Mouse (Mus musculus) forebrain, embryonic 16.5 days (tissue): ENCODE results near the gene Gid8. TPM values are rescaled to one million over a fixed set of nuclear protein-coding genes. Genes with fewer than 3 reads are reported as not detected.
A peak's percentile ranks its signal among the peaks of the same experiment; 100 is the strongest.

ENCODE experiments used
- ATAC-seq: fragments of 200-750 bp; cut with Nextera tagmentation; 2 replicates; pipeline ENCODE4 v1.8.0; 2017; ENCODE audit warnings: mild to moderate bottlenecking, moderate library complexity
- H3K27ac ChIP-seq: fragments of 300-500 bp; sonication (generic); 2 replicates; pipeline ENCODE4 v1.5.1; 2014; ENCODE audit warnings: low read length, control low read depth
- H3K27me3 ChIP-seq: fragments of 300-500 bp; sonication (generic); replicated peaks from 2 replicates; pipeline ENCODE4 v1.6.1; 2014; ENCODE audit warnings: low read length; ENCODE audit not compliant: control insufficient read depth, insufficient read depth
- H3K36me3 ChIP-seq: fragments of 300-500 bp; sonication (generic); 2 replicates; pipeline ENCODE4 v1.6.1; 2014; ENCODE audit not compliant: control insufficient read depth, insufficient read depth
- H3K4me1 ChIP-seq: fragments of 300-500 bp; sonication (generic); replicated peaks from 2 replicates; pipeline ENCODE4 v1.6.1; 2014; ENCODE audit warnings: low read length; ENCODE audit not compliant: control insufficient read depth, insufficient read depth
- H3K4me2 ChIP-seq: fragments of 300-500 bp; sonication (generic); 2 replicates; pipeline ENCODE4 v1.6.1; 2014; ENCODE audit warnings: mild to moderate bottlenecking, low read length, control low read depth
- H3K4me3 ChIP-seq: fragments of 300-500 bp; sonication (generic); replicated peaks from 2 replicates; pipeline ENCODE4 v1.5.1; 2014; ENCODE audit warnings: mild to moderate bottlenecking, low read length, control low read depth
- H3K9ac ChIP-seq: fragments of 300-500 bp; sonication (generic); replicated peaks from 2 replicates; pipeline ENCODE4 v1.6.1; 2014; ENCODE audit warnings: low read depth, low read length, control low read depth
- H3K9me3 ChIP-seq: fragments of 300-500 bp; sonication (generic); 2 replicates; pipeline ENCODE4 v1.6.1; 2016; ENCODE audit warnings: low read length; ENCODE audit not compliant: control insufficient read depth
- WGBS: fragments of 180-500 bp; shearing (Covaris S2); extraction: QIAGEN DNeasy Blood & Tissue Kit; methylation state at CpG from one replicate; pipeline ENCODE4 v1.1.7; 2014; 5-methylcytosine and 5-hydroxymethylcytosine counted together
- polyA plus RNA-seq: library from polyadenylated mRNA; unstranded; fragments of >200 nt; fragmentation: Nextera tagmentation; extraction: Ambion mirVana; gene quantifications from 2 replicates; pipeline ENCODE4 v1.2.1, GENCODE M21; 2015

Gid8 gene
- polyA plus RNA-seq, 1 experiment from 2014 or later, result 57.2 TPM

GRCm38 (mm10) chr2:180758513-180759263 is 48.8 kb downstream of the Gid8 start:
- Histone ChIP-seq H3K9me3 (no peaks in the 10 kb centered on the region), H3K9ac (no peak overlapping the region), H3K4me3 (no peak overlapping the region), H3K36me3 (no peaks in the 10 kb centered on the region), H3K27me3 (peaks cover 12% of the 10 kb centered on the region), H3K4me2 (no peak overlapping the region; the same call in 1 of the 2 replicates), H3K27ac (no peak overlapping the region), H3K4me1 (no peaks in the 10 kb centered on the region; the same call in 1 of the 2 replicates)
- ATAC-seq, result peak; percentile 62; the same call in 1 of the 2 replicates
- WGBS, result 31% methylated on average over 15 of the region's 15 CpGs

GRCm38 (mm10) chr2:180764986-180765385 is 55.1 kb downstream of the Gid8 start:
- H3K36me3 ChIP-seq, result no peaks in the 10 kb centered on the region
- H3K27me3 ChIP-seq, result 0 out of 2 replicates have a peak, but pooled peaks cover 2% of the 10 kb centered on the region
- no peak overlapping the region for H3K27ac ChIP-seq
- no peak for ATAC-seq
- H3K4me1 ChIP-seq, result no peaks in the 10 kb centered on the region
- H3K4me2 ChIP-seq, result no peak overlapping the region
- H3K9me3 ChIP-seq, result no peaks in the 10 kb centered on the region
- 54% methylated on average over 11 of the region's 11 CpGs for WGBS
- H3K4me3 ChIP-seq, result no peak overlapping the region
- H3K9ac ChIP-seq, result no peak overlapping the region

- no peaks in the 10 kb centered on the region for H3K9me3 ChIP-seq
- no peak for ATAC-seq
- H3K4me2 ChIP-seq, result no peak overlapping the region
- H3K9ac ChIP-seq, result no peak overlapping the region
- H3K4me1 ChIP-seq, result no peaks in the 10 kb centered on the region
- no peak overlapping the region for H3K4me3 ChIP-seq
- peaks cover 7% of the 10 kb centered on the region; the same call in 1 of the 2 replicates for H3K27me3 ChIP-seq
- WGBS, result 84% methylated on average over 7 of the region's 7 CpGs
- H3K27ac ChIP-seq, result no peak overlapping the region
- H3K36me3 ChIP-seq, result no peaks in the 10 kb centered on the region
Measured at GRCm38 (mm10) chr2:180765713-180766112, 55.8 kb downstream of the Gid8 start.

Other genes starting within 250 kb of the Gid8 start
- gene Ntsr1, start 210.1 kb upstream of the Gid8 start, polyA plus RNA-seq, result 13.2 and 13.4 TPM in 2 replicates
- 49.3 and 50.6 TPM in 2 replicates for gene Mrgbp, start 128.8 kb upstream of the Gid8 start, polyA plus RNA-seq
- 81.8 and 85.5 TPM in 2 replicates for gene Ogfr, start 120.9 kb upstream of the Gid8 start, polyA plus RNA-seq
- 50.8 and 51.5 TPM in 2 replicates for gene Col9a3, start 112.3 kb upstream of the Gid8 start, polyA plus RNA-seq
- gene Tcfl5, start 67.4 kb upstream of the Gid8 start, polyA plus RNA-seq, result 0.15 and 0.28 TPM in 2 replicates
- 29.4 and 30.3 TPM in 2 replicates for gene Dido1, start 118 bp upstream of the Gid8 start, polyA plus RNA-seq
- 0.22 and 0.48 TPM in 2 replicates for gene Slc17a9, start 15.1 kb downstream of the Gid8 start, polyA plus RNA-seq
- 0.13 and 0.75 TPM in 2 replicates for gene Bhlhe23, start 66.8 kb downstream of the Gid8 start, polyA plus RNA-seq
- 44.9 and 50.1 TPM in 2 replicates for gene Ythdf1, start 210.8 kb downstream of the Gid8 start, polyA plus RNA-seq
- not detected in 2 replicates for gene Birc7, start 218.9 kb downstream of the Gid8 start, polyA plus RNA-seq
- gene Nkain4, start 244.6 kb downstream of the Gid8 start, polyA plus RNA-seq, result 52.3 and 56.7 TPM in 2 replicates